Mouse (Mus musculus) heart, embryonic 16.5 days (tissue): ENCODE measurements around the gene Rhcg. TPM values are rescaled to one million over a fixed set of nuclear protein-coding genes. Genes with fewer than 3 reads are reported as not detected.
A peak's percentile ranks its signal among the peaks of the same experiment; 100 is the strongest.

Experiments used
- ATAC-seq: fragments of 200-750 bp; cut with Nextera tagmentation; replicated peaks from 2 replicates; pipeline ENCODE4 v1.8.0; 2017; ENCODE audit warnings: moderate number of reproducible peaks; ENCODE audit not compliant: insufficient read depth, low FRiP score; ENCODE audit errors: extremely low read depth
- H3K27ac ChIP-seq: fragments of 300-500 bp; sonication (generic); 2 replicates; pipeline ENCODE4 v1.5.1; 2014; ENCODE audit warnings: mild to moderate bottlenecking, low read length, control low read depth, moderate library complexity
- H3K27me3 ChIP-seq: fragments of 300-500 bp; sonication (generic); 2 replicates; pipeline ENCODE4 v1.6.1; 2014; ENCODE audit warnings: low read length, mixed read lengths; ENCODE audit not compliant: control insufficient read depth, insufficient read depth
- H3K36me3 ChIP-seq: fragments of 300-500 bp; sonication (generic); 2 replicates; pipeline ENCODE4 v1.6.1; 2014; ENCODE audit not compliant: control insufficient read depth, insufficient read depth
- H3K4me1 ChIP-seq: fragments of 300-500 bp; sonication (generic); 2 replicates; pipeline ENCODE4 v1.6.1; 2014; ENCODE audit warnings: low read length, mixed read lengths; ENCODE audit not compliant: control insufficient read depth, insufficient read depth
- H3K4me2 ChIP-seq: fragments of 300-500 bp; sonication (generic); 2 replicates; pipeline ENCODE4 v1.6.1; 2014; ENCODE audit warnings: low read depth, mild to moderate bottlenecking, control low read depth, low read length
- H3K4me3 ChIP-seq: fragments of 300-500 bp; sonication (generic); 2 replicates; pipeline ENCODE4 v1.5.1; 2014; ENCODE audit warnings: mild to moderate bottlenecking, control low read depth, low read length
- H3K9ac ChIP-seq: fragments of 300-500 bp; sonication (generic); 2 replicates; pipeline ENCODE4 v1.6.1; 2014; ENCODE audit warnings: low read length, control low read depth
- H3K9me3 ChIP-seq: fragments of 300-500 bp; sonication (generic); replicated peaks from 2 replicates; pipeline ENCODE4 v1.6.1; 2016; ENCODE audit warnings: low read length; ENCODE audit not compliant: control insufficient read depth
- WGBS: fragments of 180-500 bp; shearing (Covaris S2); extraction: QIAGEN DNeasy Blood & Tissue Kit; methylation state at CpG from one replicate; pipeline ENCODE4 v1.1.7; 2014; 5-methylcytosine and 5-hydroxymethylcytosine counted together
- polyA plus RNA-seq: library from polyadenylated mRNA; unstranded; fragments of >200 nt; fragmentation: Nextera tagmentation; extraction: Ambion mirVana; gene quantifications from 2 replicates; pipeline ENCODE4 v1.2.1, GENCODE M21; 2015

Rhcg gene
- 0.20 and 0.21 TPM in 2 replicates for polyA plus RNA-seq

GRCm38 (mm10) chr7:79617418-79617817, at the start of gene Rhcg:
Gene Rhcg (minus strand): TSS chr7:79617657.
- Histone ChIP-seq H3K27me3 (peaks cover 49% of the 10 kb centered on the region), H3K36me3 (no peaks in the 10 kb centered on the region), H3K9ac (no peak within 1 kb of the TSS), H3K4me2 (peak within 1 kb of the TSS; percentile 48), H3K27ac (no peak within 1 kb of the TSS), H3K4me3 (peak within 1 kb of the TSS; percentile 31), H3K4me1 (no peaks in the 10 kb centered on the region), H3K9me3 (no peaks in the 10 kb centered on the region)
- ATAC-seq, result no peak
- 7% methylated on average over 33 of the region's 33 CpGs for WGBS

- Histone ChIP-seq H3K4me2 (no peak overlapping the region), H3K4me3 (no peak overlapping the region), H3K27me3 (no peaks in the 10 kb centered on the region), H3K4me1 (peaks cover 9% of the 10 kb centered on the region; the same call in 1 of the 2 replicates), H3K9ac (no peak overlapping the region), H3K27ac (no peak overlapping the region), H3K36me3 (peaks cover 34% of the 10 kb centered on the region), H3K9me3 (no peaks in the 10 kb centered on the region)
- ATAC-seq, result no peak
Measured at GRCm38 (mm10) chr7:79666690-79667089, 49.2 kb upstream of the Rhcg start.

GRCm38 (mm10) chr7:79661253-79661890, 43.9 kb upstream of the Rhcg start:
- peaks cover 2% of the 10 kb centered on the region; the same call in 1 of the 2 replicates for H3K36me3 ChIP-seq
- 12% methylated on average over 5 of the region's 5 CpGs for WGBS

GRCm38 (mm10) chr7:79660291-79661150, 43.1 kb upstream of the Rhcg start:
- Histone ChIP-seq H3K36me3 (peaks cover 2% of the 10 kb centered on the region; the same call in 1 of the 2 replicates), H3K9me3 (no peaks in the 10 kb centered on the region), H3K4me1 (peaks cover 19% of the 10 kb centered on the region), H3K4me3 (peak overlapping the region; percentile 86), H3K27me3 (no peaks in the 10 kb centered on the region), H3K9ac (peak overlapping the region; percentile 84), H3K27ac (no peak overlapping the region), H3K4me2 (peak overlapping the region; percentile 96)
- 0 out of 2 replicates have a peak, but pooled peaks have one; percentile 4 for ATAC-seq
- WGBS, result under 1% methylated on average over 73 of the region's 73 CpGs

More at GRCm38 (mm10) chr7:79661253-79661890, 43.9 kb upstream of the Rhcg start:
- H3K9me3 ChIP-seq, result no peaks in the 10 kb centered on the region
- peak overlapping the region; percentile 96 for H3K4me2 ChIP-seq
- H3K9ac ChIP-seq, result peak overlapping the region; percentile 84
- H3K27me3 ChIP-seq, result no peaks in the 10 kb centered on the region
- H3K4me1 ChIP-seq, result peaks cover 19% of the 10 kb centered on the region
- no peak for ATAC-seq
- no peak overlapping the region for H3K27ac ChIP-seq
- peak overlapping the region; percentile 86 for H3K4me3 ChIP-seq

GRCm38 (mm10) chr7:79659578-79660290, 42.3 kb upstream of the Rhcg start, which contains the start of gene Ticrr:
Gene Ticrr (plus strand): TSS chr7:79660196.
- WGBS, result under 1% methylated on average over 39 of the region's 39 CpGs
- Histone ChIP-seq H3K9me3 (no peaks in the 10 kb centered on the region), H3K27ac (no peak within 1 kb of the TSS)

GRCm38 (mm10) chr7:79654586-79654985, 37.1 kb upstream of the Rhcg start:
- Histone ChIP-seq H3K4me2 (no peak overlapping the region), H3K27me3 (no peaks in the 10 kb centered on the region), H3K36me3 (no peaks in the 10 kb centered on the region), H3K9ac (no peak overlapping the region), H3K4me1 (peaks cover 2% of the 10 kb centered on the region; the same call in 1 of the 2 replicates), H3K27ac (no peak overlapping the region), H3K9me3 (no peaks in the 10 kb centered on the region), H3K4me3 (no peak overlapping the region)
- WGBS, result 59% methylated on average over 1 of the region's 1 CpGs
- ATAC-seq, result no peak

More at GRCm38 (mm10) chr7:79659578-79660290, 42.3 kb upstream of the Rhcg start, which contains the start of gene Ticrr:
- Histone ChIP-seq H3K4me2 (peak within 1 kb of the TSS; percentile 96), H3K9ac (peak within 1 kb of the TSS; percentile 84), H3K36me3 (peaks cover 2% of the 10 kb centered on the region; the same call in 1 of the 2 replicates), H3K27me3 (no peaks in the 10 kb centered on the region), H3K4me3 (peak within 1 kb of the TSS; percentile 86), H3K4me1 (peaks cover 19% of the 10 kb centered on the region)
- ATAC-seq, result peak; percentile 100

- Histone ChIP-seq H3K27me3 (no peaks in the 10 kb centered on the region), H3K4me3 (no peak overlapping the region), H3K4me1 (peaks cover under 1% of the 10 kb centered on the region; the same call in 1 of the 2 replicates), H3K36me3 (no peaks in the 10 kb centered on the region), H3K9me3 (no peaks in the 10 kb centered on the region), H3K9ac (no peak overlapping the region), H3K4me2 (no peak overlapping the region), H3K27ac (no peak overlapping the region)
- ATAC-seq, result no peak
- WGBS, result 62% methylated on average over 1 of the region's 1 CpGs
Measured at GRCm38 (mm10) chr7:79654185-79654584, 36.7 kb upstream of the Rhcg start.

GRCm38 (mm10) chr7:79649005-79649404, 31.5 kb upstream of the Rhcg start:
- Histone ChIP-seq H3K4me1 (peaks cover 5% of the 10 kb centered on the region; the same call in 1 of the 2 replicates), H3K9me3 (no peaks in the 10 kb centered on the region), H3K4me3 (no peak overlapping the region), H3K36me3 (no peaks in the 10 kb centered on the region), H3K27ac (no peak overlapping the region), H3K27me3 (no peaks in the 10 kb centered on the region), H3K4me2 (no peak overlapping the region), H3K9ac (no peak overlapping the region)
- ATAC-seq, result no peak
- 6% methylated on average over 3 of the region's 3 CpGs for WGBS
